Mouse (Mus musculus) heart, postnatal 10 days (tissue): ENCODE results near the gene A930018P22Rik. TPM values are rescaled to one million over a fixed set of nuclear protein-coding genes. Genes with fewer than 3 reads are reported as not detected.

Source experiments
- DNase-seq, 2 experiments: peaks; one replicate each; pipeline ENCODE4 v3.0.0; 2021
- intact Hi-C: fragments of 180-260 bp; cut with DNase I; formaldehyde crosslinking; loops from one replicate; pipeline ENCODE4 v1.15.1; 2025
- total RNA-seq, 2 experiments: library from RNA; stranded (reverse); gene quantifications; 2 replicates each; pipeline ENCODE4 v1.2.3; 2021

The A930018P22Rik gene
- total RNA-seq, 2 experiments from 2014 or later, result 0.55 to 0.77 TPM

- DNase-seq, result no peak
- intact Hi-C loops, result no loop called here
Measured at GRCm38 (mm10) chr2:104150608-104151397, 28.2 kb downstream of the A930018P22Rik start.

GRCm38 (mm10) chr2:104153345-104153744, 30.8 kb downstream of the A930018P22Rik start:
- DNase-seq, result no peak
- intact Hi-C loops, result no loop called here

DNA sequence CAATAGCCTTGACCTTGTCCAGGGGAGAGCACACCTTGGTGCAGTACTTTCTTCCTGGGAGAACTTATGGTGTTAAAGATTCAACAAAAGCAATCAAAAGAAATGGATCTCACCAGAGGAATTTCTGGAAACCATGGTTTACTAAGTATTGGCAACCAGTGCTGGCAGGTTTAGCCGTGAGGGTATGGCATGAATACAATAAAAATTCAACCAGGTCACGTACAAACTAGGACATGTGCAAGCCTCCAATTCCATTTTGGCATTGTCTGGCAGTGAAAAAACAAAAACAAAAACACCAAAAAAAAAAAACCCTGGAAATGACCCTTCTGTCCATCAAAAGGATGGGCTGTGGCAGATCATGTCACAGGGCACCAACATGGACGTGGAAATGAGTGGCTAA, 31.3 kb downstream of the A930018P22Rik start:
- no peak for DNase-seq
- intact Hi-C loops, result no loop called here

DNA sequence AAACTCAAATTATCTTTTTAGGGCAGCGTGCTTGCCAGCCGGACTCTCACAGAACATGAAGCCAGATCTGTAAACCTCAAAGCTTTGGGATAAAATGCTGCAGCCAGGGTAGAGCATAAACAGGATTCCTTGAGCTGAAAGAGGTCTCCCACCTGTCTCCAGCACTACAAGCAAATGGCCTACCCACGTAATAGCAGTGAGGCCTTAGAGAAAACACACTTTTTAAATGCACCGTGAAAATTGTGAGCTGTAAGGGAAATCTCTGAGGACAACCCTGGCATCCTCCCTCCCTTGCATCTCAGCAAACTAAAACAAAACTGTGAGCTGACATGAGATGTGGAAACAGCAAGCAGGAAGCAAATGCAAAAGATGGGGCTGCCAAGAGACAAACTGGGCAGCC, 35.3 kb downstream of the A930018P22Rik start:
- intact Hi-C loops, result no loop called here
- DNase-seq, result no peak

- DNase-seq, result no peak
- intact Hi-C loops, result no loop called here
Measured at GRCm38 (mm10) chr2:104163418-104163817, 40.8 kb downstream of the A930018P22Rik start.

DNA sequence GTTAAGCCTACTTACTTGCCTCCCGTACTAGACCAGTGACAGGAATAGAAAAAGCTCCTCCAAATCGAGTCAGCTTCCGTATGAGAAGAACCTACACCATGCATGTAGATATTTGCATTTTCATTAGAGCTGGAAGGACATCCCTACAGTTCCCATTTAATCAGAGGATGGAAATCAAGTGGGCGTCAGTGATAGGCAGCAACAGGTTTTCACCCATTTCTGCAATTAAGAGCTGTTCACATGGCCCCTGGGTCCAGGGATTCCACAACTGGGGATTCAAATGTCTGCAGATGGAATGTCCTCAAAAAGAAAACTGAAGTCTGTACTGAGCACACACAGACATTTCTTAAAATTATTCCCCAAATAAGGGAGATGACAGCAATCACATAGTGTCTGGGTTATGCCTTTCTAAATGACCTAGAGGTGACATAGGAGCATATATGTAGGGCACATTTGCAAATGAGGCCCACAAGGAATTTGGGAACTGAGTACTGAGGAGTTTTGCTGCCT, 41.5 kb downstream of the A930018P22Rik start:
- DNase-seq, result no peak
- intact Hi-C loops, result no loop called here

DNA sequence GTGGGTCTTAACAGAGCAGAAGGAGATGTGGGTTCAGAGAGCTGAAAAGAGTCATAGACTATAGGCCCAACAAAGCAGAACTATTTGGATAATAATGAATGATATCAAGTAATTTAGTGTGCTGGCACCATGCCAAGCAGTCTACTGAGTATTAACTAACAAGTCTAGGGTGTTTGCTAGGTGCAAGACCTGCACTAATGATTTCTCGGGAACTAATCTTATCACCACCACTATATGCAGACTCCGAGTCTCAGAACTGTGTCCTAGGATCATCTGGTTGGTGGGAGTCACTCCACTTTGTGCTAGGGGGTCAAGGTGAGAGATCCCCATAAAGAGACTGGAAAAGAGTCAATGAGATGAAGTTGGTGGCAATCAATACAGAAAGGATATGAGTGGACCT, 43.1 kb downstream of the A930018P22Rik start:
- intact Hi-C loops, result no loop called here

GRCm38 (mm10) chr2:104167765-104168164, 45.2 kb downstream of the A930018P22Rik start:
- intact Hi-C loops, result no loop called here
- DNase-seq, result no peak

More for the DNA sequence above, 43.1 kb downstream of the A930018P22Rik start:
- no peak for DNase-seq

DNA sequence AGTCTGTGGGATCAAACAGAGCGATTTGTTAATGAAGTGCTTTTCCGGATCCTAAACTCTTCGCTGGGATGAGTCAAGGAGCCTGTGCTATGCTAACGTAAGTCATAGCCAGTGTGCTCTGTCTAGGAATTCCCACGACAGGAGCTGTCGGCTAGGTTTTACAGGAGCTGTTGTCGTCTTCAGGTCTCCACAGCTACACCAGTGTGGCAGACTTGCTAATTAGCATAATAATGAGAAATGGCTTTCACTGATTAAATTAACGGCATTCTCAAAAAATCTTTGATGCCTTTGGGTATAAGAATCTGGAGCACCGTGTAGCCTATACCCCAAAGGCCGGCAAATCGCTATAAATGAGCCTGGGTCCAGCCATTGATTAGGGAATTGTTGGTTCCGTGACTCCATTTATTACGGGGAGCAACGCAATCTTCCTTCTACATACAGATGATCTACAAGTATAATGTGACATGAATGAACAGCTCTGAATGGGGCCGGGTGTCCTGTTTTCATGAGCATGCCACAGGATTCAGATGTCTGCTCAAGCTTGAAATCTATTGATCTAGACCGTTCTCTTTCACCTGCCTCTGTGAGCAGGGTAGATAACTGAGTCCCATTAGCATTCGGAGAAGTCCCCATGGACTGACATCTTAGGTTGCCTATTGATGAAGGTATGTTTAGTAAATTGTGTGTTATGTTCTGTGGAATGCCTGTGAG, 45.8 kb downstream of the A930018P22Rik start:
- DNase-seq, result no peak
- intact Hi-C loops, result no loop called here

DNA sequence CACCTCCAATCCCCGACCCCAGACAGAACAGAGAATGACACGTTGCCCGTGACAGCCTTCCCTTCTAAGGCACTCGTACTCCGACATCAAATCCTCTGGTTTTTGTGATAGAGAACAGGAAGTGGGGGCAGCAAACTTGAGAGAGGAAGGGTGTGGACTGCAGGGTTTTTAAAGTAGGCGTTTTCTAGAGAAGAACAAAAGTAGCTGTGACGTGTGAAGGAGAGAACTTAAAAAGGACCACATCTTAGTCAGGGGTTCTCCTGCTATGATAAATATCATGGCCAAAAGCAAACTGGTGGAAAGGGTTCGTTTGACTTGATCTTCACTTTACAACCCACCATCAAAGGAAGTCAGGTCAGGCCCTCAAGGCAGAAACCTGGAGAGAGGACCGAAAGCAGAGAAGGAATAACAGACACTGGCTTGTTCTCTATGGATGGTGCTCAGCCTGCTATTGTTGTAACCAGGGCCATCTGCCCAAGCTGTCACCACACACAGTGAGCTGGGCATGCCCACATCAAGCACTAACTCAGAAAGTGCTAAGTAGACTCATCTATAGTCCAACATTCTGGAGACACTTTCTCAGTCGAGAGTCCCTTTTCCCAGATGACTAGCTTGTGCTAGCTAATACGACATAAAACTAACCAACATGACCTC, 50.3 kb downstream of the A930018P22Rik start:
- intact Hi-C loops, result no loop called here
- no peak for DNase-seq

- intact Hi-C loops, result no loop called here
- no peak for DNase-seq
Measured at GRCm38 (mm10) chr2:104173431-104173830, 50.9 kb downstream of the A930018P22Rik start.

Other genes starting within 250 kb of the A930018P22Rik start
- 10 to 100 TPM; 20.8 to 25.1 TPM for gene Lmo2, start 164.8 kb upstream of the A930018P22Rik start, total RNA-seq
- gene Fbxo3, start 95.0 kb upstream of the A930018P22Rik start, total RNA-seq, result 10 to 100 TPM; 47.6 to 53.3 TPM
- gene 4931422A03Rik, start 94.4 kb upstream of the A930018P22Rik start, total RNA-seq, result not detected
- under 1 TPM in 1 of 2 experiments, not detected in 1; 0.25 TPM for gene Gm10912, start 56.9 kb upstream of the A930018P22Rik start, total RNA-seq
- not detected for gene Gm10799, start 54.2 kb upstream of the A930018P22Rik start, total RNA-seq
- 1 to 10 TPM; 2.4 to 2.5 TPM for gene Cd59b, start 52.9 kb upstream of the A930018P22Rik start, total RNA-seq
- 10 to 100 TPM; 33.9 to 35.6 TPM for gene Cd59a, start 27.0 kb upstream of the A930018P22Rik start, total RNA-seq